Mouse (Mus musculus): ENCODE measurements around the gene Spata31. TPM values are rescaled to one million over a fixed set of nuclear protein-coding genes. Genes with fewer than 3 reads are reported as not detected.

Gene Spata31
- not detected for polyA plus RNA-seq (2014; fragmentation: Illumina TruSeq; extraction: RNeasy Lipid Tissue Mini Kit (QIAGEN cat#74804); ENCODE audit: low replicate concordance)

DNA sequence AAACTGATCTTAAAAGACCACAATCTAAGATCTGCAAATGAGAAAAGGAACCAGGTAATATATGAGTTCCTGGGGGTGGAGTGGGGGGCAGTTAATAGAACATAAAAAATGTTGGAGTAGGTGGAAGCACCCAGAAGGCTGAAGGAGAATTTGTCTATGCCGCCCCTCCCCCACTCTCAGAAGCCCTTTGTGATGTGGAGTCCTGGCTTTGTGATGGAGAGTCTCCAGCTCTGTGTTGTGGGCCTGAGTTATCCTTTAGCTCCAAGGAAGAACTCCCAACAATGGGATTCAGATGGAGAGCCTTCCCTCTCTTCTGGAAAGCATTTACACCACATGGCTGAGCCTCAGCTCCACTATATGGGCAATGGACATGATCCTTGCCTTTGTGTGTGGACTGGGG lies at the start of gene Spata31:
Gene Spata31 (plus strand): TSS at position 216 of the 400 bp plus-strand sequence.

DNA sequence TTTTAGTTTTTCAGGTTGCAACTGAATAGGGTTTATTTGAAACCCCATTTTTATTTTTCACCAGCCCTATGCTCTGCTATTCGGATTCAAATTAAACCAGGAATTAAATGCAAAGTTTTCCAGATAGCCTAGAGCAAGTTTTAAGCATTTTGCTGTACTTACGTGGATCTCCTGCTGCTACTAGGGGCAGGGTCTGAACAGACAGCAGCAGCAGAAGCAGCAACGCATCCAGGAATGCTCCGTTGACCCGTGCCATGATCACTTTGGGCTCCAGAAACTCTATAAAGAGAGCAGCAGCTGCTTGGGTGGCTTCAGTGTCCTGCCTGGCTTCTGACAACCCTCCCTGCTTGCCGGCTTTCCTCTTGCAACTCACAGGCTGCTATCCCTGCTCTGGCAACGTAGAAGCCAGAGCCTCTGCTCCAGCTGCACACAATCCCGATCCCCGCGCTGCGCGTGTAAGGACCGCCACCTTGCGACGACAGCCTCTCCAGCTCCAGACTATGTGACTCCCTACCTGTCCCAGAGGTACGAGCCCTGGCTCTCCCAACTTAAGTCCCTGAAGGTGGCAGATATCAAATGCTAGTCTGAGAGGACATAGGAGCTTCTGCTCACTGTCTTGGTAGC lies 13.5 kb upstream of the Spata31 start, which contains the start of gene Cntnap3:
Gene Cntnap3 (minus strand): TSS at position 371 of the 624 bp plus-strand sequence.

Other genes starting within 250 kb of the Spata31 start
- gene Cntnap3, start 13.5 kb upstream of the Spata31 start, polyA plus RNA-seq (2014; fragmentation: Illumina TruSeq; extraction: RNeasy Lipid Tissue Mini Kit (QIAGEN cat#74804); ENCODE audit: low replicate concordance) = 0.15 TPM
- not detected for gene Spata31d1c, start 115.7 kb downstream of the Spata31 start, polyA plus RNA-seq (2014; fragmentation: Illumina TruSeq; extraction: RNeasy Lipid Tissue Mini Kit (QIAGEN cat#74804); ENCODE audit: low replicate concordance)
- not detected for gene Prss47, start 135.4 kb downstream of the Spata31 start, polyA plus RNA-seq (2014; fragmentation: Illumina TruSeq; extraction: RNeasy Lipid Tissue Mini Kit (QIAGEN cat#74804); ENCODE audit: low replicate concordance)
- gene Mfsd14b, start 195.6 kb downstream of the Spata31 start, polyA plus RNA-seq (2014; fragmentation: Illumina TruSeq; extraction: RNeasy Lipid Tissue Mini Kit (QIAGEN cat#74804); ENCODE audit: low replicate concordance) = 125 TPM
- gene Olfr465-ps1, start 220.7 kb downstream of the Spata31 start, polyA plus RNA-seq (2014; fragmentation: Illumina TruSeq; extraction: RNeasy Lipid Tissue Mini Kit (QIAGEN cat#74804); ENCODE audit: low replicate concordance) = not detected
- not detected for gene Olfr466, start 232.8 kb downstream of the Spata31 start, polyA plus RNA-seq (2014; fragmentation: Illumina TruSeq; extraction: RNeasy Lipid Tissue Mini Kit (QIAGEN cat#74804); ENCODE audit: low replicate concordance)

All from small intestine, adult 10 weeks (tissue).